Mouse (Mus musculus) thymus, adult 2 months (tissue): ENCODE measurements around the gene Itprip. TPM values are rescaled to one million over a fixed set of nuclear protein-coding genes. Genes with fewer than 3 reads are reported as not detected.

Source experiments
- DNase-seq: peaks from one replicate; pipeline ENCODE4 v3.0.0; 2021
- H3K27ac ChIP-seq: fragments of 200-500 bp; 2 replicates; pipeline ENCODE4 v1.5.1; 2012; ENCODE audit warnings: low read length, control low read depth; ENCODE audit not compliant: control insufficient read depth, insufficient read depth
- H3K27me3 ChIP-seq: fragments of 200-500 bp; 2 replicates; pipeline ENCODE4 v1.6.1; 2012; ENCODE audit warnings: mild to moderate bottlenecking, low read length, moderate library complexity, mixed read lengths; ENCODE audit not compliant: control insufficient read depth, insufficient read depth
- H3K36me3 ChIP-seq: fragments of 200-500 bp; 2 replicates; pipeline ENCODE4 v1.6.1; 2012; ENCODE audit warnings: mild to moderate bottlenecking, low read length, moderate library complexity; ENCODE audit not compliant: control insufficient read depth, insufficient read depth
- H3K4me1 ChIP-seq: fragments of 200-500 bp; replicated peaks from 2 replicates; pipeline ENCODE4 v1.6.1; 2012; ENCODE audit warnings: low read length; ENCODE audit not compliant: control insufficient read depth, insufficient read depth
- H3K4me3 ChIP-seq: fragments of 200-500 bp; 2 replicates; pipeline ENCODE4 v1.5.1; 2012; ENCODE audit warnings: mild to moderate bottlenecking, low read length, control low read depth, moderate library complexity; ENCODE audit not compliant: control insufficient read depth, insufficient read depth
- CTCF ChIP-seq: fragments of 200-500 bp; IDR thresholded peaks from 2 replicates; pipeline ENCODE4 v1.5.1; 2012; ENCODE audit warnings: mild to moderate bottlenecking, control low read depth, low read length, moderate library complexity, borderline replicate concordance; ENCODE audit not compliant: control insufficient read depth, poor library complexity, insufficient read depth; ENCODE audit errors: extremely low read depth
- POLR2A ChIP-seq: fragments of 200-500 bp; IDR thresholded peaks from 2 replicates; pipeline ENCODE4 v1.6.1; 2012; ENCODE audit warnings: mild to moderate bottlenecking, low read length, control low read depth, moderate library complexity; ENCODE audit not compliant: control insufficient read depth, poor library complexity, insufficient read depth; ENCODE audit errors: extremely low read depth
- WGBS: fragments of 180-500 bp; shearing (Covaris S2); methylation state at CpG from one replicate; pipeline ENCODE4 v1.1.7; 2018; 5-methylcytosine and 5-hydroxymethylcytosine counted together
- polyA plus RNA-seq: library from polyadenylated mRNA; depleted of rRNA; stranded (reverse); fragments of >200 nt; gene quantifications from 2 replicates; pipeline ENCODE4 v1.2.3, GENCODE M21; 2012

Gene Itprip
- polyA plus RNA-seq, 1 experiment: 32.6 TPM

GRCm38 (mm10) chr19:47890489-47891130, 28.5 kb downstream of the Itprip start:
- Histone ChIP-seq H3K27ac (peak overlapping the region; percentile 15; the same call in 1 of the 2 replicates), H3K36me3 (peaks cover 12% of the 10 kb centered on the region), H3K27me3 (no peaks in the 10 kb centered on the region), H3K4me3 (no peak overlapping the region), H3K4me1 (peaks cover 36% of the 10 kb centered on the region)
- no peak for DNase-seq
- 14% methylated on average over 10 of the region's 10 CpGs for WGBS
- no peak for TF ChIP-seq POLR2A

- H3K4me1 ChIP-seq: peaks cover 40% of the 10 kb centered on the region
- H3K36me3 ChIP-seq: no peaks in the 10 kb centered on the region
- no peaks in the 10 kb centered on the region for H3K27me3 ChIP-seq
- no peak for TF ChIP-seq CTCF
- no peak for TF ChIP-seq POLR2A
- H3K4me3 ChIP-seq: no peak overlapping the region
- WGBS: 48% methylated on average over 8 of the region's 8 CpGs
- peak; percentile 17 for DNase-seq
- H3K27ac ChIP-seq: peak overlapping the region; percentile 89
Measured at GRCm38 (mm10) chr19:47888037-47888436, 31.1 kb downstream of the Itprip start.

- peaks cover 43% of the 10 kb centered on the region for H3K4me1 ChIP-seq
- DNase-seq: peak; percentile 63
- H3K4me3 ChIP-seq: no peak overlapping the region
- no peaks in the 10 kb centered on the region for H3K36me3 ChIP-seq
- WGBS: 28% methylated on average over 10 of the region's 10 CpGs
- peak overlapping the region; percentile 89 for H3K27ac ChIP-seq
- H3K27me3 ChIP-seq: no peaks in the 10 kb centered on the region
- TF ChIP-seq POLR2A (no peak), CTCF (no peak)
Measured at GRCm38 (mm10) chr19:47887417-47887816, 31.7 kb downstream of the Itprip start.

- Histone ChIP-seq H3K27ac (peak overlapping the region; percentile 89; the same call in 1 of the 2 replicates), H3K36me3 (no peaks in the 10 kb centered on the region), H3K27me3 (no peaks in the 10 kb centered on the region), H3K4me3 (no peak overlapping the region), H3K4me1 (peaks cover 43% of the 10 kb centered on the region)
- WGBS: 73% methylated on average over 7 of the region's 7 CpGs
- no peak for DNase-seq
- TF ChIP-seq POLR2A (no peak), CTCF (no peak)
Measured at GRCm38 (mm10) chr19:47886617-47887016, 32.5 kb downstream of the Itprip start.

- Histone ChIP-seq H3K27me3 (no peaks in the 10 kb centered on the region), H3K36me3 (no peaks in the 10 kb centered on the region), H3K4me1 (peaks cover 36% of the 10 kb centered on the region), H3K4me3 (no peak overlapping the region), H3K27ac (no peak overlapping the region)
- TF ChIP-seq POLR2A (no peak), CTCF (no peak)
- WGBS: 85% methylated on average over 11 of the region's 11 CpGs
- no peak for DNase-seq
Measured at GRCm38 (mm10) chr19:47885886-47886285, 33.2 kb downstream of the Itprip start.

- TF ChIP-seq POLR2A (no peak), CTCF (no peak)
- Histone ChIP-seq H3K36me3 (no peaks in the 10 kb centered on the region), H3K4me1 (peaks cover 32% of the 10 kb centered on the region), H3K27ac (no peak overlapping the region), H3K4me3 (no peak overlapping the region), H3K27me3 (no peaks in the 10 kb centered on the region)
- WGBS: 62% methylated on average over 7 of the region's 7 CpGs
- no peak for DNase-seq
Measured at GRCm38 (mm10) chr19:47885191-47885743, 33.8 kb downstream of the Itprip start.

- no peak for DNase-seq
- no peak overlapping the region for H3K27ac ChIP-seq
- peaks cover 27% of the 10 kb centered on the region for H3K4me1 ChIP-seq
- H3K27me3 ChIP-seq: no peaks in the 10 kb centered on the region
- no peaks in the 10 kb centered on the region for H3K36me3 ChIP-seq
- no peak for TF ChIP-seq CTCF
- TF ChIP-seq POLR2A: no peak
- WGBS: 80% methylated on average over 13 of the region's 13 CpGs
- no peak overlapping the region for H3K4me3 ChIP-seq
Measured at GRCm38 (mm10) chr19:47884296-47885085, 34.6 kb downstream of the Itprip start.
